Mouse (Mus musculus): Measurements from ENCODE around the gene Tbkbp1.

DNA sequence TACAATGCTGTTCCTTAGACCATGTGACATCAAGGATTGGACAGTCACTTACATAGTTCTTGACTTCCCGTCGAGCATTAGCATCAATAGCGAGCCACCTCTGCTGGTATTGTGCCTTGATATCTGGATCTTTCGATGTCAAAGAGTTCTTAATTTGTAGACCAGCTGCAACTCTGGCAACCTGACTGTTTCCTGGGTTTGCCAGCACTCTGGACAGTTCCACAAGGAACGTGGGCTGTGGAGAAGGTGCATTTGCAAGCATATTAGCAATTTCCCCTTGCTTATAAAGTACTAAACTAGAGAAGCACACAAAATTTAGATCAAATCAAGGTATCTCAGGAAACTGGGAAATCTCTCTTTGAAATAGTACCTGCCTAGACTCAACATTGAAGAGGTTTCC lies 33.6 kb upstream of the Tbkbp1 start:
- TF ChIP-seq CTCF (conservative IDR thresholded peaks at IDR 0.05; ENCODE audit: insufficient read depth, insufficient read length, low read depth, low read length) = no peak
- no peak for TF ChIP-seq POLR2A (IDR thresholded peaks at IDR 0.05; ENCODE audit: low read depth, low read length)
